Mouse (Mus musculus): ENCODE measurements around the gene Bbip1. TPM values are rescaled to one million over a fixed set of nuclear protein-coding genes. Genes with fewer than 3 reads are reported as not detected.

Gene Bbip1
- total and polyA plus RNA-seq, 3 experiments, result 38.8 to 95.7 (median 41.0) TPM

- no peak; the same call in 1 of the 2 replicates for TF ChIP-seq ETS1 (conservative IDR thresholded peaks at IDR 0.05; ENCODE audit: low read depth, low read length)
- peak; percentile 20 for TF ChIP-seq RAD21 (IDR thresholded peaks at IDR 0.05; ENCODE audit: low read depth, low read length)
- TF ChIP-seq GABPA (IDR thresholded peaks at IDR 0.05; ENCODE audit: insufficient replicate concordance, low read depth, low read length), result no peak
These were observed 40.7 kb downstream of the Bbip1 start (continued) for GRCm38 (mm10) chr19:53903507-53904321.

- DNase-seq (ENCODE audit: extremely low read depth), result peak; percentile 96
- no peaks in the 10 kb centered on the region for H3K9me3 ChIP-seq (replicated peaks; ENCODE audit: low read length)
- peaks cover 21 to 69% of the 10 kb centered on the region in 2 experiments for H3K4me1 ChIP-seq (ENCODE audit: control insufficient read depth in 1 of 2, insufficient read depth in 2 of 2)
- no peaks in the 10 kb centered on the region for H3K27me3 ChIP-seq (replicated peaks)
- H3K4me2 ChIP-seq (ENCODE audit: insufficient read depth, low read depth, poor library complexity, severe bottlenecking), result peak overlapping the region; percentile 78
- in situ Hi-C loops (cut with MboI; ENCODE audit: low pct_ligation_motif_present, low pct_unique_long_range_greater_than_20kb, low sequenced_read_pairs) (no loop called here), dilution Hi-C loops (cut with MboI; ENCODE audit: extremely low pct_ligation_motif_present, extremely low pct_unique_long_range_greater_than_20kb, low sequenced_read_pairs) (no loop called here)
- H3K27ac ChIP-seq (ENCODE audit: insufficient read depth, low read depth), result peak overlapping the region; percentile 75
- peaks cover 18% of the 10 kb centered on the region; the same call in 1 of the 2 replicates for H3K79me2 ChIP-seq (replicated peaks; ENCODE audit: control insufficient read depth, extremely low read depth, insufficient read depth, poor library complexity, severe bottlenecking)
- peaks cover 5% of the 10 kb centered on the region in 2 experiments for H3K36me3 ChIP-seq (replicated peaks in 1 of 2; ENCODE audit: control insufficient read depth in 1 of 2, insufficient read depth in 1 of 2, low read length in 1 of 2)
- peak overlapping the region; percentile 89 for H3K9ac ChIP-seq (ENCODE audit: insufficient read depth, low read depth)
- peak overlapping the region; percentile 52 to 97 (median 93) for H3K4me3 ChIP-seq (replicated peaks in 1 of 3; ENCODE audit: low read depth in 2 of 3, low read length in 2 of 3, poor library complexity in 1 of 3)
- TF ChIP-seq IRF4 (IDR thresholded peaks at IDR 0.05; ENCODE audit: low read depth, low read length) (0 out of 2 replicates have a peak, but pooled peaks have one; percentile 8), TCF12 (IDR thresholded peaks at IDR 0.05; ENCODE audit: low read depth, low read length) (peak; percentile 61; the same call in 1 of the 2 replicates), RAD21 (IDR thresholded peaks at IDR 0.05; ENCODE audit: low read depth, low read length) (no peak), CTCF (conservative IDR thresholded peaks at IDR 0.05 in 1 of 2, IDR thresholded peaks at IDR 0.05 in 1 of 2; ENCODE audit: low read depth in 2 of 2, low read length in 2 of 2) (no peak), ZMIZ1 (IDR thresholded peaks at IDR 0.05; ENCODE audit: low read depth, low read length) (peak; percentile 60; the same call in 1 of the 2 replicates), ETS1 (conservative IDR thresholded peaks at IDR 0.05; ENCODE audit: low read depth, low read length) (no peak), RCOR1 (conservative IDR thresholded peaks at IDR 0.05; ENCODE audit: low read depth, low read length) (no peak), KAT2A (IDR thresholded peaks at IDR 0.05; ENCODE audit: insufficient replicate concordance, low read length) (no peak), GABPA (IDR thresholded peaks at IDR 0.05; ENCODE audit: insufficient replicate concordance, low read depth, low read length) (no peak), MXI1 (IDR thresholded peaks at IDR 0.05; ENCODE audit: low read depth, low read length) (peak; percentile 76), MYC (IDR thresholded peaks at IDR 0.05; ENCODE audit: low read depth, low read length) (peak; percentile 91), ELF1 (IDR thresholded peaks at IDR 0.05; ENCODE audit: low read depth, low read length) (peak; percentile 52; the same call in 1 of the 2 replicates), JUN (IDR thresholded peaks at IDR 0.05; ENCODE audit: insufficient read depth, low read depth, low read length) (no peak), MAFK (IDR thresholded peaks at IDR 0.05; ENCODE audit: insufficient replicate concordance, low read length) (no peak), ZC3H11A (IDR thresholded peaks at IDR 0.05; ENCODE audit: low read depth, low read length) (no peak), POLR2A (IDR thresholded peaks at IDR 0.05; ENCODE audit: low read depth, low read length) (peak; percentile 80; the same call in 1 of the 2 replicates), JUND (conservative IDR thresholded peaks at IDR 0.05; ENCODE audit: low read depth, low read length) (no peak), MAZ (IDR thresholded peaks at IDR 0.05; ENCODE audit: low read depth, low read length) (0 out of 2 replicates have a peak, but pooled peaks have one; percentile 62), MEF2A (IDR thresholded peaks at IDR 0.05; ENCODE audit: borderline replicate concordance, low read depth, low read length) (no peak), CHD2 (IDR thresholded peaks at IDR 0.05; ENCODE audit: low read length) (peak; percentile 34; the same call in 1 of the 2 replicates), EP300 (IDR thresholded peaks at IDR 0.05; ENCODE audit: low read length) (no peak), ZNF384 (IDR thresholded peaks at IDR 0.05; ENCODE audit: low read depth, low read length) (no peak), E2F4 (IDR thresholded peaks at IDR 0.05; ENCODE audit: insufficient replicate concordance, low read depth, low read length) (no peak), NELFE (IDR thresholded peaks at IDR 0.05; ENCODE audit: low read depth, low read length) (peak; percentile 36; the same call in 1 of the 2 replicates), ZKSCAN1 (IDR thresholded peaks at IDR 0.05; ENCODE audit: borderline replicate concordance, low read depth, low read length) (no peak), HCFC1 (IDR thresholded peaks at IDR 0.05; ENCODE audit: low read depth, low read length) (peak; percentile 54), BHLHE40 (IDR thresholded peaks at IDR 0.05; ENCODE audit: low read depth, low read length) (peak; percentile 44; the same call in 1 of the 2 replicates), MAX (IDR thresholded peaks at IDR 0.05; ENCODE audit: low read length) (peak; percentile 85), USF2 (conservative IDR thresholded peaks at IDR 0.05; ENCODE audit: low read depth, low read length) (no peak), POLR2AphosphoS2 (IDR thresholded peaks at IDR 0.05; ENCODE audit: low read depth, low read length) (no peak), TBP (conservative IDR thresholded peaks at IDR 0.05; ENCODE audit: low read depth, low read length) (0 out of 2 replicates have a peak, but pooled peaks have one; percentile 17), UBTF (IDR thresholded peaks at IDR 0.05; ENCODE audit: low read depth, low read length) (0 out of 2 replicates have a peak, but pooled peaks have one; percentile 33)
These were observed 41.5 kb downstream of the Bbip1 start for GRCm38 (mm10) chr19:53902739-53903487.

Data from CH12.LX (cell line).